In genomic region chr11:32238093-32238860, GRCm38 (mm10) we compare ENCODE assay signal across 7 mouse cellular contexts. TPM values are rescaled to one million over a fixed set of nuclear protein-coding genes. Genes with fewer than 3 reads are reported as not detected.
DNase-seq lines count a peak whose midpoint lies in the region; ATAC-seq lines count a peak whose summit lies in the region.

No protein-coding gene starts in this region.

- H3K9ac ChIP-seq in forebrain, embryonic 15.5 days (replicated peaks): no peak overlapping the region
- no peak overlapping the region for H3K9ac ChIP-seq in hindbrain, embryonic 15.5 days

- H3K4me3 ChIP-seq in forebrain, embryonic 15.5 days: no peak overlapping the region
- no peak overlapping the region for H3K4me3 ChIP-seq in hindbrain, embryonic 15.5 days

- intact Hi-C loops in left cerebral cortex, postnatal 25 days (cut with DNase I): loop anchor here (1.0 to 10.0 kb wide), 3 partner anchors 21 to 563 kb away; partner anchors contain the start of gene Bod1

- H3K4me2 ChIP-seq in forebrain, embryonic 15.5 days (replicated peaks): no peak overlapping the region
- H3K4me2 ChIP-seq in hindbrain, embryonic 15.5 days: no peak overlapping the region

- WGBS in forebrain, embryonic 15.5 days: 69% methylated on average over 5 of the region's 5 CpGs
- 62% methylated on average over 5 of the region's 5 CpGs for WGBS in hindbrain, embryonic 15.5 days

- peaks cover 24% of the 10 kb centered on the region for H3K36me3 ChIP-seq in forebrain, embryonic 15.5 days
- H3K36me3 ChIP-seq in hindbrain, embryonic 15.5 days: peaks cover 10% of the 10 kb centered on the region

- ATAC-seq in cerebellum, adult (ENCODE audit: insufficient number of reproducible peaks, low FRiP score, low TSS enrichment): peak; percentile 75
- peak; percentile 35; the same call in 1 of the 2 replicates for ATAC-seq in forebrain, embryonic 15.5 days (replicated peaks)
- peak; percentile 13; the same call in 1 of the 2 replicates for ATAC-seq in hindbrain, embryonic 15.5 days (ENCODE audit: low FRiP score, low read depth)

- peak; percentile 81 for DNase-seq in NIH3T3 (ENCODE audit: low read depth)
- DNase-seq in left cerebral cortex, postnatal 25 days (ENCODE audit: low spot score in 2 of 2): peak; percentile 73 to 86
- DNase-seq in mesoderm, embryonic 11.5 days (ENCODE audit: low read depth, low spot score): peak; percentile 66
- DNase-seq in spleen, adult 12 weeks (ENCODE audit: low spot score): peak; percentile 78

- H3K4me1 ChIP-seq in forebrain, embryonic 15.5 days: peaks cover 53% of the 10 kb centered on the region
- peaks cover 48% of the 10 kb centered on the region for H3K4me1 ChIP-seq in hindbrain, embryonic 15.5 days (replicated peaks)

- 0 out of 2 replicates have a peak overlapping the region, but pooled peaks have one; percentile 23 for H3K27ac ChIP-seq in forebrain, embryonic 15.5 days (replicated peaks)
- H3K27ac ChIP-seq in hindbrain, embryonic 15.5 days (replicated peaks): no peak overlapping the region

- H3K27me3 ChIP-seq in forebrain, embryonic 15.5 days: no peaks in the 10 kb centered on the region
- H3K27me3 ChIP-seq in hindbrain, embryonic 15.5 days: no peaks in the 10 kb centered on the region

- no peaks in the 10 kb centered on the region for H3K9me3 ChIP-seq in forebrain, embryonic 15.5 days
- H3K9me3 ChIP-seq in hindbrain, embryonic 15.5 days: no peaks in the 10 kb centered on the region

RNA-seq across cellular contexts. Expression of gene Mpg, which starts 12.0 kb away (rescaled TPM):
- polyA plus RNA-seq in forebrain, embryonic 15.5 days (2015; fragmentation: Nextera tagmentation; extraction: Ambion mirVana): 33.5 and 33.8 TPM in 2 replicates
- 34.7 and 36.9 TPM in 2 replicates for polyA plus RNA-seq in hindbrain, embryonic 15.5 days (2015; fragmentation: Nextera tagmentation; extraction: Ambion mirVana)
- total RNA-seq in left cerebral cortex, postnatal 25 days (2021): 10 to 100 TPM; 20.0 to 20.8 TPM

RNA-seq across cellular contexts. Expression of gene Rhbdf1, which starts 16.2 kb away (rescaled TPM):
- 16.7 and 18.1 TPM in 2 replicates for polyA plus RNA-seq in forebrain, embryonic 15.5 days (2015; fragmentation: Nextera tagmentation; extraction: Ambion mirVana)
- 24.8 and 29.2 TPM in 2 replicates for polyA plus RNA-seq in hindbrain, embryonic 15.5 days (2015; fragmentation: Nextera tagmentation; extraction: Ambion mirVana)
- 10 to 100 TPM; 13.5 to 15.7 TPM for total RNA-seq in left cerebral cortex, postnatal 25 days (2021)

RNA-seq across cellular contexts. Expression of gene Nprl3, which starts 29.2 kb away (rescaled TPM):
- 50.9 and 51.4 TPM in 2 replicates for polyA plus RNA-seq in forebrain, embryonic 15.5 days (2015; fragmentation: Nextera tagmentation; extraction: Ambion mirVana)
- 33.5 and 43.9 TPM in 2 replicates for polyA plus RNA-seq in hindbrain, embryonic 15.5 days (2015; fragmentation: Nextera tagmentation; extraction: Ambion mirVana)
- 10 to 100 TPM; 42.5 to 50.0 TPM for total RNA-seq in left cerebral cortex, postnatal 25 days (2021)

RNA-seq across cellular contexts. Expression of gene Snrnp25, which starts 33.1 kb away (rescaled TPM):
- polyA plus RNA-seq in forebrain, embryonic 15.5 days (2015; fragmentation: Nextera tagmentation; extraction: Ambion mirVana): 51.8 and 54.2 TPM in 2 replicates
- 49.5 and 50.4 TPM in 2 replicates for polyA plus RNA-seq in hindbrain, embryonic 15.5 days (2015; fragmentation: Nextera tagmentation; extraction: Ambion mirVana)
- total RNA-seq in left cerebral cortex, postnatal 25 days (2021): 10 to 100 TPM; 23.7 to 23.9 TPM

RNA-seq across cellular contexts. Expression of gene Hba-x, which starts 37.9 kb away (rescaled TPM):
- polyA plus RNA-seq in forebrain, embryonic 15.5 days (2015; fragmentation: Nextera tagmentation; extraction: Ambion mirVana): 24.0 and 37.2 TPM in 2 replicates
- 31.5 and 46.1 TPM in 2 replicates for polyA plus RNA-seq in hindbrain, embryonic 15.5 days (2015; fragmentation: Nextera tagmentation; extraction: Ambion mirVana)
- total RNA-seq in left cerebral cortex, postnatal 25 days (2021): not detected

Comparison
In these comparisons a context has a peak if more than half of its experiments do, and no peak if none do; other contexts are left out.
1. ATAC-seq: peak in every context shown above with its lines; median percentile 75 in cerebellum, adult; 35 in forebrain, embryonic 15.5 days; 13 in hindbrain, embryonic 15.5 days.